Mouse (Mus musculus) embryonic facial prominence, embryonic 14.5 days (tissue): ENCODE measurements around the gene Nipa2. TPM values are rescaled to one million over a fixed set of nuclear protein-coding genes. Genes with fewer than 3 reads are reported as not detected.
A peak's percentile ranks its signal among the peaks of the same experiment; 100 is the strongest.
"Not testable (repeated sequence)": the region's sequence is repeated elsewhere in the genome, so short reads cannot be mapped to it uniquely, and the experiment has no call there.

Experiments
- ATAC-seq: fragments of 200-750 bp; cut with Nextera tagmentation; 2 replicates; pipeline ENCODE4 v1.8.0; 2017; ENCODE audit warnings: low read depth, moderate number of reproducible peaks, moderate TSS enrichment
- DNase-seq: peaks from one replicate; pipeline ENCODE4 v3.0.0-alpha.2; 2015; ENCODE audit warnings: low spot score
- H3K27ac ChIP-seq: fragments of 300-500 bp; sonication (generic); replicated peaks from 2 replicates; pipeline ENCODE4 v1.5.1; 2014; ENCODE audit warnings: low read depth, mild to moderate bottlenecking, low read length, moderate library complexity
- H3K27me3 ChIP-seq: fragments of 300-500 bp; sonication (generic); replicated peaks from 2 replicates; pipeline ENCODE4 v1.6.1; 2014; ENCODE audit warnings: low read length; ENCODE audit not compliant: control insufficient read depth, insufficient read depth
- H3K36me3 ChIP-seq: fragments of 300-500 bp; sonication (generic); 2 replicates; pipeline ENCODE4 v1.6.1; 2014; ENCODE audit warnings: low read length, mixed read lengths; ENCODE audit not compliant: control insufficient read depth, insufficient read depth
- H3K4me1 ChIP-seq: fragments of 300-500 bp; sonication (generic); 2 replicates; pipeline ENCODE4 v1.6.1; 2014; ENCODE audit warnings: antibody characterized with exemption, low read length; ENCODE audit not compliant: control insufficient read depth, insufficient read depth
- H3K4me2 ChIP-seq: fragments of 300-500 bp; sonication (generic); 2 replicates; pipeline ENCODE4 v1.6.1; 2014; ENCODE audit warnings: low read depth, mild to moderate bottlenecking, low read length, moderate library complexity, mixed read lengths
- H3K4me3 ChIP-seq: fragments of 300-500 bp; sonication (generic); 2 replicates; pipeline ENCODE4 v1.5.1; 2014; ENCODE audit warnings: low read depth, mild to moderate bottlenecking, low read length
- H3K9ac ChIP-seq: fragments of 300-500 bp; sonication (generic); 2 replicates; pipeline ENCODE4 v1.6.1; 2014; ENCODE audit warnings: low read depth, mild to moderate bottlenecking, low read length, moderate library complexity, mixed read lengths
- H3K9me3 ChIP-seq: fragments of 300-500 bp; sonication (generic); 2 replicates; pipeline ENCODE4 v1.6.1; 2016; ENCODE audit warnings: low read length; ENCODE audit not compliant: control insufficient read depth
- WGBS: fragments of 180-500 bp; shearing (Covaris S2); extraction: QIAGEN DNeasy Blood & Tissue Kit; methylation state at CpG from one replicate; pipeline ENCODE4 v1.1.7; 2014; 5-methylcytosine and 5-hydroxymethylcytosine counted together
- polyA plus RNA-seq: library from polyadenylated mRNA; unstranded; fragments of >200 nt; fragmentation: Nextera tagmentation; extraction: Ambion mirVana; gene quantifications from 2 replicates; pipeline ENCODE4 v1.2.1, GENCODE M21; 2014

The Nipa2 gene
- polyA plus RNA-seq, 1 experiment from 2014 or later: 52.9 TPM

GRCm38 (mm10) chr7:55918365-55918764 lies 43.9 kb downstream of the Nipa2 start:
- 95% methylated on average over 11 of the region's 11 CpGs for WGBS
- not testable (repeated sequence) for DNase-seq, H3K27me3 ChIP-seq, H3K27ac ChIP-seq, H3K4me3 ChIP-seq, H3K4me1 ChIP-seq, H3K9me3 ChIP-seq, ATAC-seq, H3K9ac ChIP-seq, H3K4me2 ChIP-seq
- H3K36me3 ChIP-seq: peaks cover 98% of the 10 kb centered on the region

DNA sequence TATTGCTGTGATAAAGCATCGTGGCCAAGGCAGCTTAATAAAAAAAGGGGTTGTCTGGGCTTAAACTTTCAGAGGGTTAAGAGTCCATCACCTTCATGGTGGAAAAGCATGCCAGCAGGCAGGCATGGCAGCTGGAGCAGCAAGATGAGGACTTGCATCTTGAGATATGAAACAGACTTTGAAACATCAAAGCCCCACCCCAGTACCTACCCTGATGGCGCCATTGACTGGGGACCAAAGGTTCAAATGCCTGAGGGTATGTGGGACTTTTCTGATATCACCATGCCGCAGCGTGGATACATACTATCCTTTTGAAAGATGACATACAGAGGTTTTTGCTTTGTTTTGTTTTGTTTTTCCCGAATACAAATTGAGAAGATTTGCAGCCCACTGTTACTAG lies 50.2 kb downstream of the Nipa2 start:
- no peak overlapping the region for H3K4me3 ChIP-seq
- peaks cover 92% of the 10 kb centered on the region for H3K36me3 ChIP-seq
- ATAC-seq (no peak), DNase-seq (no peak)
- WGBS: 95% methylated on average over 5 of the region's 5 CpGs
- H3K27ac ChIP-seq: no peak overlapping the region
- no peaks in the 10 kb centered on the region for H3K9me3 ChIP-seq
- no peaks in the 10 kb centered on the region for H3K27me3 ChIP-seq
- H3K4me1 ChIP-seq: no peaks in the 10 kb centered on the region
- H3K9ac ChIP-seq: no peak overlapping the region
- H3K4me2 ChIP-seq: no peak overlapping the region

DNA sequence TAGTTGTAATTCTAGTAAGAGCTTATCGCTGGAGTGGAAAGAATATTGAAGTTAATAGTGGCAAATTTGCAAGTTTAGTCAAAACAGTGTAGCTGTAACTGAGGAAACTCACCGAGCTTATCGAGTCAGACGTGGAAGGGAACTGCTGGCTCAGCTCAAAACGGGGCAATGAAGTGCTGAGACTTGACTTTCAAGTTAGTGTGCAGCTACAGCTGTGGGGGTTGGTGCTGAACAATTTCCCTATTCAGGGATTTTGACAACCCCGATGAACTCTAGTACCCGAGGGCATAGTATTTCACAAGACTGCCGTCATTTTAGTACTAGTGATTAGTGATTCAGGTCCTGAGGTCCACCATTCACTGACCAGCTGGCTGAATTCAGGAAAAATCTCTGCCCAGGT lies 50.9 kb downstream of the Nipa2 start:
- Histone ChIP-seq H3K4me1 (no peaks in the 10 kb centered on the region), H3K36me3 (peaks cover 92% of the 10 kb centered on the region), H3K27me3 (no peaks in the 10 kb centered on the region), H3K9ac (no peak overlapping the region), H3K27ac (no peak overlapping the region), H3K9me3 (no peaks in the 10 kb centered on the region), H3K4me2 (no peak overlapping the region), H3K4me3 (no peak overlapping the region)
- ATAC-seq: no peak
- 58% methylated on average over 8 of the region's 8 CpGs for WGBS
- DNase-seq: peak; percentile 30

- no peaks in the 10 kb centered on the region for H3K9me3 ChIP-seq
- peaks cover 92% of the 10 kb centered on the region for H3K36me3 ChIP-seq
- no peak overlapping the region for H3K27ac ChIP-seq
- 94% methylated on average over 2 of the region's 2 CpGs for WGBS
- H3K4me1 ChIP-seq: no peaks in the 10 kb centered on the region
- no peak overlapping the region for H3K4me3 ChIP-seq
- H3K4me2 ChIP-seq: no peak overlapping the region
- no peak overlapping the region for H3K9ac ChIP-seq
- no peak for DNase-seq
- no peaks in the 10 kb centered on the region for H3K27me3 ChIP-seq
- no peak for ATAC-seq
Measured at GRCm38 (mm10) chr7:55910356-55910755, 51.9 kb downstream of the Nipa2 start.

DNA sequence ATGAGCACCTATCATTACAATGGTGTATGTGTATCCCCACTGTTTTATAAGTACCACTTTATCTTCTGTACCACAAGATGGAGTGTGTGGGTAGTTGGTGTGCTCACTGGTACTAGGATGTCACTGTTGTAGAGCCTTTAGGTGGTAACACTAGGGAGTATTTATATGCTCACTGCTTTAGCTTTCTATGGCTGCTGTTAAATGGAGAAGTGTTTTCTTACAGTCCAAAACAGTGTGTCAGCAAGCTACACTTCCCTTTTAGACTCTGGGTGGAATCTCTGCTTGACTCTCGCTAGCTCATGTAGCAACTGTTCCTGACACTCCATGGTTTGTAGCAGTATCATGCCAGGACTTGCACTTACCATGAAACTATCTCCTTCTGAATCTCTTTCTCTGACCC lies 52.8 kb downstream of the Nipa2 start:
- Histone ChIP-seq H3K4me2 (no peak overlapping the region), H3K9me3 (no peaks in the 10 kb centered on the region), H3K9ac (no peak overlapping the region), H3K4me1 (no peaks in the 10 kb centered on the region), H3K27me3 (no peaks in the 10 kb centered on the region), H3K27ac (no peak overlapping the region), H3K36me3 (peaks cover 92% of the 10 kb centered on the region), H3K4me3 (no peak overlapping the region)
- no peak for ATAC-seq
- DNase-seq: no peak
- WGBS: 92% methylated on average over 1 of the region's 1 CpGs

DNA sequence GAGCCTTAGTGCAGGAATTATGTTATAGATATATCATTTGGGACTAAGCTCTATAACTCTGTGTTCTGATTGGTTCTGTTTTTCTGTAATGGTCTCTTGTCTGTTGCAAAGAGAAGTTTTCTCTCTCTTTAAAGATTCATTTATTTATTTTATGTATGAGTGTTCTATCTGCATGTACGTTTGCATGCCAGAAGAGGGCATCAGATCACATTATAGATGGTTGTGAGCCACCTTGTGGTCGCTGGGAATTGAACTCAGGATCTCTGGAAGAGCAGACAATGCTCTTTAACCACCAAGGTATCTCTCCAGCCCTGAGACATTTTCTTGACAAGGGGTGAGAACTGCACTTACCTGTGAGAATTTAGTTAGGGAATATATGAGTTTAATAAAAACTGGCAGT lies 56.8 kb downstream of the Nipa2 start:
- Histone ChIP-seq H3K27me3 (no peaks in the 10 kb centered on the region), H3K4me3 (no peak overlapping the region), H3K4me1 (no peaks in the 10 kb centered on the region), H3K27ac (no peak overlapping the region), H3K4me2 (no peak overlapping the region), H3K9me3 (no peaks in the 10 kb centered on the region), H3K9ac (no peak overlapping the region), H3K36me3 (peaks cover 89% of the 10 kb centered on the region)
- DNase-seq (no peak), ATAC-seq (no peak)
- WGBS: 83% methylated on average over 2 of the region's 2 CpGs

DNA sequence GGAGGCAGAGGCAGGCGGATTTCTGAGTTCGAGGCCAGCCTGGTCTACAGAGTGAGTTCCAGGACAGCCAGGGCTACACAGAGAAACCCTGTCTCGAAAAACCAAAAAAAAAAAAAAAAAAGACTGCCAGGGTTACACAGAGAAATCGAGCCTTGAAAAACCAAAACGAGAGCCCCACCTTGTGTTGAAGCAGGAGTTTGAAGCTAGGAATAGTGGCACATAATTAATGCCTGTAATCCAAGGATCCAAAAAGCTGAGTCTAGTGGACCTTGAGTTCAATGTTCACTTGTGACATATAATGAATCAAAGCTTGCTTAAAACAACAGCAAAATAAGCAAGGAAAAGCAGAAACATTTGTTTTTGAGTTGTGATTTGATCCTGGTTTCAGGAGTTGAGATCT lies 58.5 kb downstream of the Nipa2 start:
- H3K9me3 ChIP-seq: no peaks in the 10 kb centered on the region
- H3K4me2 ChIP-seq: no peak overlapping the region
- H3K27ac ChIP-seq: no peak overlapping the region
- H3K4me3 ChIP-seq: no peak overlapping the region
- 81% methylated on average over 5 of the region's 5 CpGs for WGBS
- DNase-seq: no peak
- no peaks in the 10 kb centered on the region for H3K4me1 ChIP-seq
- no peak overlapping the region for H3K9ac ChIP-seq
- H3K36me3 ChIP-seq: peaks cover 90% of the 10 kb centered on the region
- no peak for ATAC-seq
- H3K27me3 ChIP-seq: no peaks in the 10 kb centered on the region

DNA sequence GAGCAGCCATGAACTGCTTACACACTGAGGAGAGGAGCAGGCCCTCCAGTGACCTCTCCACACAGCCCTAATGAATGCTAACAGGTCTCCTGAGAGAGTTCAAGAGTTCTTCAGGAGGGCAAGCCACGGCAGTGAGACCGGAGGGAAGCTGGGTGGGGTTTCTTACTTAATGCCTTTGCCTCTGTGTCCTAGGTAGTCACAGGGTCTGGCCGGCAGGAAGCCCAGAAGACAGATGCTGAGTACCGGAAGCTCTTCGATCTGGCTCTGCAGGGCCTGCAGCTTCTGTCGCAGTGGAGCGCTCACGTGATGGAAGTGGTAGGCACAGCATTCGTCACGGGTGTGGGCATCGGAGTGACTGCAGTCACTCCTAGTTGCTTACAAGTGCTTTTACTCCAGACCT lies 70.5 kb downstream of the Nipa2 start:
- Histone ChIP-seq H3K27ac (no peak overlapping the region), H3K9ac (no peak overlapping the region), H3K9me3 (no peaks in the 10 kb centered on the region), H3K4me1 (no peaks in the 10 kb centered on the region), H3K27me3 (no peaks in the 10 kb centered on the region), H3K4me2 (no peak overlapping the region), H3K4me3 (no peak overlapping the region), H3K36me3 (peaks cover 83% of the 10 kb centered on the region)
- 85% methylated on average over 11 of the region's 11 CpGs for WGBS
- DNase-seq (no peak), ATAC-seq (no peak)

GRCm38 (mm10) chr7:55890731-55891130 lies 71.5 kb downstream of the Nipa2 start:
- no peak overlapping the region for H3K9ac ChIP-seq
- no peaks in the 10 kb centered on the region for H3K9me3 ChIP-seq
- DNase-seq (no peak), ATAC-seq (no peak)
- H3K4me3 ChIP-seq: no peak overlapping the region
- H3K27ac ChIP-seq: no peak overlapping the region
- peaks cover 81% of the 10 kb centered on the region for H3K36me3 ChIP-seq
- no peaks in the 10 kb centered on the region for H3K27me3 ChIP-seq
- H3K4me2 ChIP-seq: no peak overlapping the region
- no peaks in the 10 kb centered on the region for H3K4me1 ChIP-seq
